Mouse (Mus musculus): ENCODE data around the gene Ccdc28b. TPM values are rescaled to one million over a fixed set of nuclear protein-coding genes. Genes with fewer than 3 reads are reported as not detected.

Gene Ccdc28b
- polyA plus RNA-seq, 1 experiment = 14.1 TPM

- H3K27ac ChIP-seq (ENCODE audit: control insufficient read depth, insufficient read depth, low read depth, low read length) = no peak overlapping the region
- no peaks in the 10 kb centered on the region for H3K36me3 ChIP-seq (ENCODE audit: control insufficient read depth, insufficient read depth, low read length)
- H3K4me3 ChIP-seq (ENCODE audit: control insufficient read depth, low read depth, low read length) = no peak overlapping the region
- TF ChIP-seq POLR2A (IDR thresholded peaks at IDR 0.05; ENCODE audit: control insufficient read depth, low read depth, low read length) (no peak), CTCF (IDR thresholded peaks at IDR 0.05; ENCODE audit: control insufficient read depth, insufficient read depth, insufficient replicate concordance, low read depth, low read length) (no peak)
- H3K27me3 ChIP-seq (ENCODE audit: control insufficient read depth, insufficient read depth, low read length) = no peaks in the 10 kb centered on the region
- peaks cover 3% of the 10 kb centered on the region for H3K4me1 ChIP-seq (ENCODE audit: control insufficient read depth, insufficient read depth, low read length)
Observed at GRCm38 (mm10) chr4:129575171-129575844, 48.4 kb downstream of the Ccdc28b start.

- no peaks in the 10 kb centered on the region for H3K27me3 ChIP-seq (ENCODE audit: control insufficient read depth, insufficient read depth, low read length)
- TF ChIP-seq CTCF (IDR thresholded peaks at IDR 0.05; ENCODE audit: control insufficient read depth, insufficient read depth, insufficient replicate concordance, low read depth, low read length) = no peak
- TF ChIP-seq POLR2A (IDR thresholded peaks at IDR 0.05; ENCODE audit: control insufficient read depth, low read depth, low read length) = no peak
- no peaks in the 10 kb centered on the region for H3K36me3 ChIP-seq (ENCODE audit: control insufficient read depth, insufficient read depth, low read length)
- H3K4me1 ChIP-seq (ENCODE audit: control insufficient read depth, insufficient read depth, low read length) = peaks cover 3% of the 10 kb centered on the region
- no peak within 1 kb of the TSS for H3K27ac ChIP-seq (ENCODE audit: control insufficient read depth, insufficient read depth, low read depth, low read length)
- H3K4me3 ChIP-seq (ENCODE audit: control insufficient read depth, low read depth, low read length) = no peak within 1 kb of the TSS
Observed at GRCm38 (mm10) chr4:129573430-129573829, 50.3 kb downstream of the Ccdc28b start, which contains the start of gene Lck. Gene Lck, minus strand, starts transcription at chr4:129573641.

GRCm38 (mm10) chr4:129573093-129573370 is 50.7 kb downstream of the Ccdc28b start:
- no peaks in the 10 kb centered on the region for H3K27me3 ChIP-seq (ENCODE audit: control insufficient read depth, insufficient read depth, low read length)
- no peaks in the 10 kb centered on the region for H3K36me3 ChIP-seq (ENCODE audit: control insufficient read depth, insufficient read depth, low read length)
- H3K4me1 ChIP-seq (ENCODE audit: control insufficient read depth, insufficient read depth, low read length) = peaks cover 3% of the 10 kb centered on the region
- H3K4me3 ChIP-seq (ENCODE audit: control insufficient read depth, low read depth, low read length) = no peak overlapping the region
- TF ChIP-seq CTCF (IDR thresholded peaks at IDR 0.05; ENCODE audit: control insufficient read depth, insufficient read depth, insufficient replicate concordance, low read depth, low read length) (no peak), POLR2A (IDR thresholded peaks at IDR 0.05; ENCODE audit: control insufficient read depth, low read depth, low read length) (no peak)
- H3K27ac ChIP-seq (ENCODE audit: control insufficient read depth, insufficient read depth, low read depth, low read length) = no peak overlapping the region

- no peak for TF ChIP-seq CTCF (IDR thresholded peaks at IDR 0.05; ENCODE audit: control insufficient read depth, insufficient read depth, insufficient replicate concordance, low read depth, low read length)
- no peak for TF ChIP-seq POLR2A (IDR thresholded peaks at IDR 0.05; ENCODE audit: control insufficient read depth, low read depth, low read length)
- H3K36me3 ChIP-seq (ENCODE audit: control insufficient read depth, insufficient read depth, low read length) = no peaks in the 10 kb centered on the region
- H3K27ac ChIP-seq (ENCODE audit: control insufficient read depth, insufficient read depth, low read depth, low read length) = no peak overlapping the region
- H3K27me3 ChIP-seq (ENCODE audit: control insufficient read depth, insufficient read depth, low read length) = no peaks in the 10 kb centered on the region
- H3K4me1 ChIP-seq (ENCODE audit: control insufficient read depth, insufficient read depth, low read length) = peaks cover 3% of the 10 kb centered on the region
- no peak overlapping the region for H3K4me3 ChIP-seq (ENCODE audit: control insufficient read depth, low read depth, low read length)
Observed at GRCm38 (mm10) chr4:129572236-129573092, 51.3 kb downstream of the Ccdc28b start.

- H3K4me1 ChIP-seq (ENCODE audit: control insufficient read depth, insufficient read depth, low read length) = no peaks in the 10 kb centered on the region; the same call in 1 of the 2 replicates
- no peaks in the 10 kb centered on the region for H3K27me3 ChIP-seq (ENCODE audit: control insufficient read depth, insufficient read depth, low read length)
- TF ChIP-seq CTCF (IDR thresholded peaks at IDR 0.05; ENCODE audit: control insufficient read depth, insufficient read depth, insufficient replicate concordance, low read depth, low read length) = no peak
- TF ChIP-seq POLR2A (IDR thresholded peaks at IDR 0.05; ENCODE audit: control insufficient read depth, low read depth, low read length) = no peak
- no peak overlapping the region for H3K27ac ChIP-seq (ENCODE audit: control insufficient read depth, insufficient read depth, low read depth, low read length)
- no peak overlapping the region for H3K4me3 ChIP-seq (ENCODE audit: control insufficient read depth, low read depth, low read length)
- H3K36me3 ChIP-seq (ENCODE audit: control insufficient read depth, insufficient read depth, low read length) = no peaks in the 10 kb centered on the region
Observed at GRCm38 (mm10) chr4:129571551-129572084, 52.1 kb downstream of the Ccdc28b start.

GRCm38 (mm10) chr4:129570028-129570427 is 53.7 kb downstream of the Ccdc28b start:
- no peaks in the 10 kb centered on the region for H3K36me3 ChIP-seq (ENCODE audit: control insufficient read depth, insufficient read depth, low read length)
- no peaks in the 10 kb centered on the region; the same call in 1 of the 2 replicates for H3K4me1 ChIP-seq (ENCODE audit: control insufficient read depth, insufficient read depth, low read length)
- no peak overlapping the region for H3K4me3 ChIP-seq (ENCODE audit: control insufficient read depth, low read depth, low read length)
- H3K27ac ChIP-seq (ENCODE audit: control insufficient read depth, insufficient read depth, low read depth, low read length) = no peak overlapping the region
- H3K27me3 ChIP-seq (ENCODE audit: control insufficient read depth, insufficient read depth, low read length) = no peaks in the 10 kb centered on the region
- TF ChIP-seq POLR2A (IDR thresholded peaks at IDR 0.05; ENCODE audit: control insufficient read depth, low read depth, low read length) (no peak), CTCF (IDR thresholded peaks at IDR 0.05; ENCODE audit: control insufficient read depth, insufficient read depth, insufficient replicate concordance, low read depth, low read length) (no peak)

Other genes starting within 250 kb of the Ccdc28b start
- 4.6 and 5.6 TPM in 2 replicates for gene Zbtb8a, start 245.8 kb downstream of the Ccdc28b start, polyA plus RNA-seq (2012; rRNA removed)
- gene Zbtb8b, start 183.1 kb downstream of the Ccdc28b start, polyA plus RNA-seq (2012; rRNA removed) = 1.0 and 1.3 TPM in 2 replicates
- gene Bsdc1, start 162.4 kb downstream of the Ccdc28b start, polyA plus RNA-seq (2012; rRNA removed) = 35.5 and 38.2 TPM in 2 replicates
- 252 and 267 TPM in 2 replicates for gene Tssk3, start 132.9 kb downstream of the Ccdc28b start, polyA plus RNA-seq (2012; rRNA removed)
- gene Fam229a, start 132.8 kb downstream of the Ccdc28b start, polyA plus RNA-seq (2012; rRNA removed) = 945 and 1,232 TPM in 2 replicates
- 55.6 and 69.9 TPM in 2 replicates for gene Marcksl1, start 110.4 kb downstream of the Ccdc28b start, polyA plus RNA-seq (2012; rRNA removed)
- gene Hdac1, start 81.2 kb downstream of the Ccdc28b start, polyA plus RNA-seq (2012; rRNA removed) = 123 and 132 TPM in 2 replicates
- 1.8 and 2.5 TPM in 2 replicates for gene Lck, start 50.3 kb downstream of the Ccdc28b start, polyA plus RNA-seq (2012; rRNA removed)
- gene Fam167b, start 45.4 kb downstream of the Ccdc28b start, polyA plus RNA-seq (2012; rRNA removed) = 0.19 TPM in 1 of 2 replicates, not detected in the other
- 204 and 221 TPM in 2 replicates for gene Eif3i, start 23.3 kb downstream of the Ccdc28b start, polyA plus RNA-seq (2012; rRNA removed)
- 50.1 and 56.2 TPM in 2 replicates for gene Tmem234, start 23.3 kb downstream of the Ccdc28b start, polyA plus RNA-seq (2012; rRNA removed)
- gene Dcdc2b, start 9.7 kb downstream of the Ccdc28b start, polyA plus RNA-seq (2012; rRNA removed) = 15.5 and 19.4 TPM in 2 replicates
- 45.7 and 46.2 TPM in 2 replicates for gene Iqcc, start 4.8 kb downstream of the Ccdc28b start, polyA plus RNA-seq (2012; rRNA removed)
- gene Txlna, start 17.1 kb upstream of the Ccdc28b start, polyA plus RNA-seq (2012; rRNA removed) = 15.3 and 15.9 TPM in 2 replicates
- 140 and 143 TPM in 2 replicates for gene Kpna6, start 48.8 kb upstream of the Ccdc28b start, polyA plus RNA-seq (2012; rRNA removed)
- gene Tmem39b, start 72.9 kb upstream of the Ccdc28b start, polyA plus RNA-seq (2012; rRNA removed) = 273 and 283 TPM in 2 replicates
- gene Khdrbs1, start 118.4 kb upstream of the Ccdc28b start, polyA plus RNA-seq (2012; rRNA removed) = 17.1 and 19.2 TPM in 2 replicates
- gene Ptp4a2, start 187.3 kb upstream of the Ccdc28b start, polyA plus RNA-seq (2012; rRNA removed) = 39.9 and 48.8 TPM in 2 replicates

Data from testis, adult 2 months (tissue).